Mouse (Mus musculus) thymus, postnatal 36 days (tissue): ENCODE results near the gene Abcb8.
"Not testable (repeated sequence)": the region's sequence is repeated elsewhere in the genome, so short reads cannot be mapped to it uniquely, and the experiment has no call there.

ENCODE experiments used
- DNase-seq, 2 experiments: peaks; one replicate each; pipeline ENCODE4 v3.0.0; 2022; ENCODE audit warnings: mixed read lengths in 2 of 2

Abcb8 gene

DNA sequence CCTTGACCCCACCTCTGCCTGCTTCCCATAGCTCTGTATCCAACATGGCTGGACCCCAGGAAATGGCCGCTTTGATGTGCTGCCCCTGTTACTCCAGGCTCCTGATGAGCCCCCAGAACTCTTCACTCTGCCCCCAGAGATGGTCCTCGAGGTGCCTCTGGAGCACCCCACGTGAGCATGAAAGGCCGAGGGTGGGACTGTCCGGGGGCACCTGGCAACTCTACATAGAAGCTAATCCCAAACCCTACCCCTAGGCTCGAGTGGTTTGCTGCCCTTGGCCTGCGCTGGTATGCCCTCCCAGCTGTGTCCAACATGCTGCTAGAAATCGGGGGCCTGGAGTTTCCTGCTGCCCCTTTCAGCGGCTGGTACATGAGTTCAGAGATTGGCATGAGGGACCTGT lies 23.7 kb upstream of the Abcb8 start:
- DNase-seq, result no peak

DNA sequence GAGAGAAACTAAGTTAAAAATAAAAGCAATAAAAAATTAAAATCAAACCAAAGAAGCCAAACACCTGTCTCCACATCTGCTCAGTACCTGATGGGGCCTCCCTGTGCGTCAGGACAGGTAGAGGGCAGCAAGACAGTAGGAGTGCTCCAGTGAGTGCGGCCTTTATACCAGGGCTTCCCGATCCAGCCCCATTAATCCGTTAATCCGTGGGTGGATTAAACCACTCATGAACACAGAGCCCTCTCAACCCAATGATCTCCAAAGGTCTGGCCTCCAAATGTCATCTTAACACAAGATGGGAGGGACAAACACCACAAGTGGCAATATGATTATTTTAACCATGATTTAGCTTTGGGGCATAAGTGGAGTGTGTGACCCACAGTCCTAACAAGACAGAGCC lies 19.7 kb upstream of the Abcb8 start:
- no peak for DNase-seq

GRCm38 (mm10) chr5:24374216-24374615 lies 19.2 kb upstream of the Abcb8 start:
- DNase-seq, result no peak

GRCm38 (mm10) chr5:24374666-24375328 lies 18.7 kb upstream of the Abcb8 start:
- no peak for DNase-seq

- no peak for DNase-seq
These were observed 14.8 kb upstream of the Abcb8 start for GRCm38 (mm10) chr5:24378700-24379099.

DNA sequence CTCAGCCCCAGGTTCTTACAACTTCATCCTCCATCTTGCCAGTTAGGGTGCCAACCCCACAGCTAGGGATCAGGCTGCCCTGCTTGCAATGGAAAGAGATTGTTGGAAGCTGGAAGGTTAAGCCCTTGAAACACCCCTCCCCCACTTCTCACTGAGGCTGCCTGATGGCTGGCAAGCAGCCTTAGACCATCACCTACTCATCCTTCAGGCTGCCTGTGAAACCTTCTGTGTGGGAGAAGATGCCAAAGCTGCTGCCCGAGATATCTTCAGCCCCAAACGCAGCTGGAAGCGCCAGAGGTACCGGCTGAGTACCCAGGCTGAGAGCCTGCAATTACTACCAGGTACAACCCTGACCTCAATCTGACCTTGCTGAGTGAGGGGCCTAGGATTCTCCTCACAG lies 14.0 kb upstream of the Abcb8 start:
- no peak for DNase-seq

DNA sequence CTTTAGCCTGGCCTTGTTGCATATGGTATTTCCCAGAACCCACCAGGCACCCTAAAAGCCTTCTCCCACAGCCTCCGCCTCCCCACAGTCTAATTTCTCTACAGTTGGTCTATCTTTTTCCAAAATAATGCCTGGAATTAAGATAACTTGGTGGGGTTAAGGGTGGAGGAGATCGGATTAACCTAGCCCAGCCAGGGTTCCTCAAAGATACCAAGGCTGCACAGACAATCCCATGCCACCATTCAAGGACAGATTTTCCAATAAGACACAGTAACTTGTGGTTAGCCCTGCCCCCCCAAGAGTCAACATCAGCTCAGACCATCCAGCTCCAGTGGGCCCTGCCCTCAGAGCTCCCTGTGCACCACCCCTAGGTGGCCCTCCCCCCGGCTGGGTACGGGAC lies 13.0 kb upstream of the Abcb8 start:
- no peak for DNase-seq

GRCm38 (mm10) chr5:24381486-24381885 lies 12.0 kb upstream of the Abcb8 start:
- no peak for DNase-seq

DNA sequence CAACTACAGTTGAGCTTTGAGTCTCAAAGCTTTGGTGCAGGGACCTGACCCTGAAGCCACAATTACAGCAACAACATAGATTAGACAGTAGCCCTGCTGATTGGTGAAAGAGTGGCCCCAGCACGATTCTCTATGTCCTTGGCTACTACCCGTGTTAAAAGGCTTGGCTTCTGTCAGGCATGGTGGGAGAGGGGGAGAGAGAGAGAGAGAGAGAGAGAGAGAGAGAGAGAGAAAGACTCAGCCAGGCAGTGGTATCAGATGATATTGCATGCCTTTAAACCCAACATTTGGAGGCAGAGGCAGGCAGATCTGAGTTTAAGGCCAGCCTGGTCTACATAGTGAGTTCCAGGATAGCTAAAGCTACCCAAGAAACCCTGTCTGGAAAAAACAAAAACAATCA lies 11.5 kb upstream of the Abcb8 start:
- no peak for DNase-seq

GRCm38 (mm10) chr5:24383026-24383859 lies 10.2 kb upstream of the Abcb8 start:
- peak; percentile 88 to 89 for DNase-seq

DNA sequence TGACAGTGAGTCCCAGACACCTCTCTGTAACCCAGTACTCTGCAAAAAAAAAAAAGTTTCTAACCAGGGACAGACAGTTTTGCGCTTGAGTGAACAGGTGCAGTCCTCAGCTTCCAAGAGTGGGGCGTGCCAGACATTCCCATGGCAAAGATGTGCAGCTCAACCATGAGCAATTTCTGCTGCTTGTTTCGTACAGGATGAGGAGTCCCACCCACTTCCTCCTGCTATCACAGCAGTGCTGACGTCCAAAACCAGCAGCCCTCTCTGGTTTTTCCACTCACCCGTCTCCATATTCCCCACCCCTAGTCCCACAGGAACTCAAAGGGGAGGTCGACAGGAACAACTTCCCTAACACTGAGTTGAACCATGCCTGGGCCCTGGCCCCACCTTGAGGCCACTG lies 9.1 kb upstream of the Abcb8 start:
- no peak for DNase-seq

DNA sequence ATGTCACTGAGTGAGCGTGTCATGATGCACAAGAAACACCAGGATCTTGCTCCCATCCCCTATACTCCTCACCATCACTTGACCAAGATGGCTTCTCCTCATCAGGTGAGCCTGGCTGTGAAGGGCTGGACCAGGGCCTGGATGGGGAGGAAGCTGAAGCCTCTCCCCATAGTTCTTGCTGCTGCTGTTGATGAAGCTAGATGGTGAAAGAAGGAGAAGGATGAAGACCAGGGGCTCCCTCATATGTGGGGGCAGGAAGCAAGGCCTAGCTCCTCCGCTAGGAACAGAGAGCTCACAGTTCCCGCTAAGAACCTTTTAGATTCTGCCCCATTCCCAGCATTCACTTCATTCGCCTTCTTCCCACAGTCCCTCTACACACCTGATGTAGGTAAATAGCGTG lies 8.1 kb upstream of the Abcb8 start:
- no peak for DNase-seq

- no peak for DNase-seq
These were observed 7.4 kb upstream of the Abcb8 start for GRCm38 (mm10) chr5:24385887-24386550.

- DNase-seq, result peak; percentile 48 to 62
These were observed 5.9 kb upstream of the Abcb8 start for GRCm38 (mm10) chr5:24387264-24388241.

DNA sequence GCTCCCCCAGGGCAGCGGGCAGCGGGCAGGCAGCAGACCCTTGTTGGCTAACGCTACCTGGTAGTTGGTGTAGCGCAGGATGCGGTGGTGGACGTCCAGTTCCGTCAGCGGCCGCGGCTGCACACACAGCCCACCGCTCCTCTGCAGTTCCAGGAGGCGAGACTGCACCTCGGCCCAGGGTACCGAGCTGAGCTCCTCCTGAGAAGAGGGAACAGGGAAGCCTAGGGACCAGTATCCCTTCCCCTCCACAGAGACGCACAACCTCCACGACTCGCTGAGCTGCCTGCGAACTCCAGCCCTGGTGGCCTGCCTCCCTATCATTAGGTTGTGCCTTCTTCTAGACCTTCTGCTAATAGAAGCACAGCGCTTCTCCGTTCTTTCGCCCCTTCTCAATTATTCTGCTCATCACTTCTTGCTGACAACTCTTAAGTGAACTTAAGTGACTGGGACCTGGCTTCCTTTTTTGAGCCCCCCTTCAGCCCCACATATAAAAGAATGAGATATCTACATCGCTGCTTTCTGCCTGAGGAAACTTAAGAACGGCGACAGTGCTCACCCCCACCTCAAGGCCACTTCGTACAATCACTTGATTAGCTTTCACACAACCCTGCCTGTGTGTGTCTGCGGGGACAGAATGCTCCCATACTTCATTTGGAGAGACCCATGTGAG lies 5.1 kb upstream of the Abcb8 start:
- peak in 1 of 2 experiments; percentile 22 for DNase-seq

- DNase-seq, result peak; percentile 17 to 58
These were observed 4.3 kb upstream of the Abcb8 start for GRCm38 (mm10) chr5:24389011-24389657.

DNA sequence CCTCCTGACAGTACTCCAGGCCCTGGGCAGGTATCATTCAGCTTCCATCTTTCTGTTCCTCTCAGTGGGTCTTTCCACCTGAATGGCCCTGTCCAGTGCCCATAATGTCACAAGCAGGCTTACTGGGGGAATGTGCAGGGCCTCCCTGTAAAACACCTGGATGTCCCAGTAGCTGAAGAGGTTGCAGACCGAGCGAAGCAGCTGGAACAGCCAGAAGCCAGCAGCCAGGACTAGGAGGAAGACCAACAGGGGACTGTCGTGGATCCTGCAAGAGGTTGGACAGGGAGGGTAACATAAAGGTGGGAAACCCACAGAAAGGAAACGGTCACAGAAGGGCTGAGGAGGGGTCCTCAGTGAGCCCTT lies 3.8 kb upstream of the Abcb8 start:
- no peak for DNase-seq

DNA sequence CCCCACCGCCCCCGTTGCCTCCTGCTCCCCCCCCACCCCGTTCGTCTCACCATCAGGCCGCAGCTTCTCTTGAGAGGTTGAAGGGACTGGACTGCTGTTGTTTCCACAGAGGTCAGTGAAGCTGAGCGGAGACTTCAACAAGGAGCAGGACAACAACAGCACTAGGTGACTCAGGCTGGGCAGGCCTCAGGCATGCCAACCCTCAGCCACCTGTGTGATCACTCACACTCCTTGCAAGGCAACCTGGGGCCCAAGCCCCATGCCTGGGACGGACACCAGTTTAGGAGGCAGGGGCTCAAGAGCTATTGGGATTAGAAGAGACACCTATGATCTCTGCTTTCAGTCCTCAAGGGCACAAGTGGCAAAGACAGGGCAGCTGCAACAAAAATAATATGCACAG lies 1.6 kb upstream of the Abcb8 start, which contains the start of gene Atg9b:
Gene Atg9b, minus strand, starts transcription at position 280 of the 400 bp plus-strand sequence.
- no peak for DNase-seq

DNA sequence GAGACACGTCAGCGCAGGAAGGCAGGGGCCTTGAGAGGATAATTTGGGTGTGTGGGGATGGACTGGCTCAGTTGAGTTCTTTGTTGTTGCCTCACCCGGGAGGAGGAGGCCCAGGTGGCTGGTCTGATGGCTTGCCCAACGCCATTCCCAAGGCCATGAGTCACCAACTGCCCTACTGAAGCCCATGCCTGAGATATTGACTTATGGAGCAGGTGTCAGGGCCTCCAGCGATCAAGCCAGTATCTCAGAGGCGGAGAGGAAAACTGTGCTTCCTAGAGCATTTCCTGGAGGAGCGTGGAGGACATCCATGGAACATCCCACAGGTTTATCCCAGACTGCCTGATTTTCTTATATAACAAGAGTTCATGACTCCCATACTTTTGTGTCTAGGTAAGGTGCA lies 739 bp upstream of the Abcb8 start:
- no peak for DNase-seq

DNA sequence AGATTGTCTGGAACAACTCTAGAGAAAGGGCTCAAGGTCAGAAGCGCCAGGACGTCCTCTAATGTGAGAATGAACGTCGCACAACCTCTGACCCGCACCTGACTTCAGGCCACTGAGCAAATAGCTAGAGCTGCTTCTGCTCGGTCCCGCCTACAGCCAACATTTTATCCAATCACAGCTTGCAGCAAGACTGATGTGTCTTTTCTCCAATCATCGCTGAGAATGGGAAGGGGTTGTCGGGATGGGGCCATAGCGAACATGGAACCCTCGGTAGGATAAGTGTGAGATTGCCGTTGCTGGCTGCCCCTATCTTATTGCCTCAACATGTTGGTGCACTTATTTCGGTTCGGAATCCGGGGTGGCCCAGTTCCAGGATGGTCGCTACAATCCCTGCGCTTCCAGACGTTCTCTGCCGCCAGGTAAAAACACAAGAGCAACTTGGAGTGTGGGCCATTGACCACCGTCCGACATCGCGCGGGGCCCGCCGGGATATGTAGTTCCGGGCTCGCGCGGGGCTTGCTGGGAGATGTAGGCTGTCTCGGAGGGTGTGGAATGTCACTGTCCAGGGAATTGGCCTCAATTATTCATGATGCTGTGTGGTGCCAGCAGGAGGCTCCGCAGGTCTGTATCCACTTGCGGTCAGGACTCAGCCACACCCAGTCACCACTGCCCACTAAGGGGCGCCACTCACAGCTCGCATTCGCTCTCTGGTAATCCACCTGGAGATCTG lies 867 bp downstream of the Abcb8 start:
- DNase-seq, result peak; percentile 88 to 92

DNA sequence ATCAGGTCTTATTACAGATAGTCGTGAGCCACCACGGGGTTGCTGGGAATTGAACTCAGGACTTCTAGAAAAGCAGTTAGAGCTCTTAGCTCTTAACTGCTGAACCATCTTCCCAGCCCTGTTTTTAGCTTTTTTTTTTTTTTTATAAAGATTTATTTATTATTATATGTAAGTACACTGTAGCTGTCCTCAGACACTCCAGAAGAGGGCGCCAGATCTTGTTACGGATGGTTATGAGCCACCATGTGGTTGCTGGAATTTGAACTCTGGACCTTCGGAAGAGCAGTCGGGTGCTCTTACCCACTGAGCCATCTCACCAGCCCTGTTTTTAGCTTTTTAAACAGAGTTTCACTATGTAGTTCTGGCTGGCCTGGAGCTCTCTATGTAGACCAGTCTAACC lies 2.8 kb downstream of the Abcb8 start:
- DNase-seq, result not testable (repeated sequence)
